Mouse (Mus musculus) liver (tissue): Measurements from ENCODE around the gene Man1b1.

ENCODE experiments used
- DNase-seq: peaks from one replicate; pipeline ENCODE4 v3.0.0-alpha.2; 2020; ENCODE audit warnings: mixed read lengths

The Man1b1 gene

DNA sequence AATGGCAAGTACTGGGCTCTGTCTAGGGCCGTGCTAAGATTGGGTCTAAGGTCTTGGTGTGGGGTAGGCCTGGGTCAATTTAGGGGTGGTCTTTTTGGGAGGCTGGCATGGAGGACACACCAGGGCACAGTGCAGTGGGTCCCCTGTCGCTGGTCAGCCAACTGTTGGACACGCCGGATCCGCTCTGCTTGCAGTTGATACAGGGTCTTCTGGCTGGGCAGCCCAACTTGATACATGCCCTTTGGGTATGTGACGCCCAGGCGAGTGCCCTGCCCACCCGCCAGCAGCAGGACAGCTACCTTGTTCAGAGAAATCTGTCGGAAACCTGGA lies 32.6 kb downstream of the Man1b1 start:
- no peak for DNase-seq

DNA sequence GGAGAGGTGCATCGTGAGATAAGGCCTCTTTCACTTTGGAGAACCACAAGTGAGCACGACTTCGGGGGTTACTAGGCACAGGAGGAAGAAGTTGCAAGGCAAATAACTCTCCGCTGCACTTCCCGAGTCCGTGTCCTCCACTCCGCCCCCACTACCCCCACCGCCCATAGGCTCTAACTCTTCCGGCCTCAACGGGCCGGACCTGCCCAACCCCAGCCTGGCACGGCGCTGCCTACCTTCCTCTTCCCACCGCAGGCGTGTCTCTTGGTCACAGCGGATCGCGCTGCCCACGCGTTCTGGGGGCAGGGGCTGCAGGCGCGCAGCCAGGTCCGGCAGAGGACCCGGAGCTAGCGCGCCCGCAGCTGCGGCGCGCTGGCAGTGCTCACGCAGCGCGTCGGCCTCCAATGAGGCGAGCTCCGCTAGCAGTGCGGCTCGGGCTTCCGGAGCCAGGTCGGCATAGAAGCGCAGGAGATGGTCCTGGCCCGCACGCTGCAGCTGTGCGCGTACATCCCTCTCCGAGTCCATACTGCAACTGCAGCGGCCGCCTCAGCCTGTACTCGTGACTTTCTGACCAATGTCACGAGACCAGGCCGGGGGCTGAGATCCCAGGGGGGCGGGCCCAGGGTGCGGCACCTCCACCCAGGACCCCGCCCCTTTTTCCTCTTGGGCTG lies 33.1 kb downstream of the Man1b1 start, which contains the start of gene Uap1l1:
TSS of gene Uap1l1 (minus strand) at position 592 of the 671 bp plus-strand sequence.
- peak; percentile 82 for DNase-seq

DNA sequence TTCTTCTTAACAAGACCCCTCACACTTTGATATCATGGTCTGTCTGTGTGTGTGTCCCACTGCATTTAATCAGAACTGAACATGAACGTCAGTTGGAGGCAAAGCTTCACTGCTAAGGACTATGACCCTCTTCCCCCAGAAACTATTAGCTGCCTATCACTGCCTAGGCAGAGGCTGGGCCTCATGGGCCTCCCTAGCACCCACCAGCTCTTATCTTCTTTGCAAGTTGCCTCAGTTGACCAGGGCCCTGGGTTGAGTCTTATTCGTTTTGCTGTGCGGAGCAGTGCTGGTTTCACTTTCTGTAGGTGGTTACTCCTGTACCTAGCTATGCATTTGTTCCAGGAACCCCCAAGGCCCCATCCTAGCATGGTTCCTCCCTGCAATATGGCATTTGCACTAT lies 37.9 kb downstream of the Man1b1 start:
- DNase-seq: peak; percentile 73

DNA sequence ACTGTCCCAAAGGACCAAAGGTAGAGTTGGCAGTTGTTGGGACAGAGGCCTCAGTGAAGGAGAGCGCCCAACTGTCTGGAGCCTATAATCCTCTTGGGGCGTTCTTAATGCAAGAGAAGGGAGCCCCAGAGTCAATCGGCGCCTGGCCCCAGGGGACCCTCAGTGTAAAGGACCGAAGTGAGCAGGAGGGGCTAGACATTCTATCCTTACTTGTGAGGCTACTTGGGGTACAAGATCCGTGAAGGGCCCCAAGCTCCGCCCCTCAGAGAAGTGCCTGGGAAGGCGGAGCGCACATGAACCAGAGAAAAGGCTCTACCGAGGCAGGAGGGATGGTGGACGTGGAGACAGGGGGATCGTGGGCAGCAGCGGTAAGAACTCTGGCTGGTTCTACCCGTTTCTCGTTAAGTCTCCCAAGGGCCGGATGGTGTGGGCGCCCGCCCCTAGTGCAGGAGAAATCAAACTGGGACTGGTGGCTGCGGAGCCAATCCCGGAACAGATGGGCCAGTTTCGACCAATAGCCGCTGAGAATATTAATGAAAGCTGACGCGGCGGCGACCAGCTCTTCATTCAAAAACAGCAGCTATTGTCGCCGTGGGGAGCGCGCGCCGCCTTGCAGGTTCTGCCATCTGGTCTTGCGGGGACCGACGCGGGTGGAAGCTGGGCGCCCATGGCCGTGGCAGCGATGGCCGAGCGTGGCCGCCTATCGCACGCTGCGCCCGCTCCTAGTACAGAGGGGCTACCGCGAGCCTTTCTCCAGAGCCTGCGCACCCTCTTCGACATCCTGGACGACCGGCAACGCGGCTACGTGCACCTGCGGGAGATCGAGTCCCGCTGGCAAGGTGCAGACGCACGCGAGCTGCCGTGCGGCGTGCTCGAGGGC lies 39.9 kb downstream of the Man1b1 start, which contains the start of gene Sapcd2:
TSS of gene Sapcd2 (plus strand) at position 558 of the 880 bp plus-strand sequence.
- DNase-seq: peak; percentile 92

DNA sequence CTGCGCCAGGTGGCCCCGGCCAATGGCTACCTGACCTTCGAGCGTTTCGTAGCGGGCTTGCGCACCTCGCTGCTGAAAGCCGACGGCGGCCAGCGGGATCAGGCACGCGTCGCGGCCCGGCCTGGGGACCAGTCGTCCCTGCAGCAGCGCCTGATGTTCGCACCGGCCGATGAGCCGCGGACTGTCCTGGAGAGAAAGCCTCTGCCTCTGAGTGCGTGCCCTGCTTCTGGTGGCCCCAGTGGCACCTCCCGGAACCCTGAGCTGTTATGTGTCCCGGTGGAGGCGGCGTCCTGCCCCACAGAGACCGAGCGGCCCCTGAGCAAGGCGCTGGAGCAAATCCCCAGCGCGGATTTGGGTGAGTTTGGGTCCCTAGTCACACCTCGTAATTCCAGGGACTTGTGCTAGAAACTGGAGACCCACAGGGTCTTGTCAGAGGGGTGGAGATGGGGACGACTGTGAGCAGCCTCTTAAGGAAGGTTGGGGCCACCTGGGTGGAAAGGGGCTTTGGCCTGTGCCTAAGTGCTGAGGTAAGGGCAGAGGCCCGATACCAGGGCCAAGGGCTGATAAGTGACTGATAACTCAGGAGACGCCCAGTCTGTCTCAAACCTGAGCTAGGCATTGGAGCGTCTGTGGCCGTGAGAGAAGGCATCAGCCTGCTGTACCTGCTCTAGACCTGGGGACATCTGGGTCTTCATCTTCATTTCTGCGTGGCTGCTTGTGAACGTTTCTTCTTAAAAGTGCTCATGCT lies 40.7 kb downstream of the Man1b1 start:
- peak; percentile 69 for DNase-seq

DNA sequence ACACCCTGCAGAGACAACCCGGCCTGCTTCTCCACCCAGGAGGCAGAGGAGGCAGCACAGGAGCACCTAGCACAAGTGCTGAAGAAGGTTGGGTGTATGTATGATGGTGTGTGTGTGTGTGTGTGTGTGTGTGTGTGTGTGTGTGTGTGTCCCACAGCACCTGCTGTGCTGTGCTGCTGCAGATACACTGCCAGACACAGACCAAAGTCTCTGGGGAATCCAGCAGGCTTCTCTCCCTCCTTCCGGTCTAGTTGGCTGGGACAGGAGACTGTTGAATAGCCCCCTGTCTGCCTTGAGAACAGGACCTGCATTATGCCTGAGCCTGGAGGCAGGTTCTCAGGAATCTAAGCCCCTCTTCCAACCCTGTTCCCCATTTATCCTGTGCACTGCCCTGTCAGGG lies 41.3 kb downstream of the Man1b1 start:
- no peak for DNase-seq

DNA sequence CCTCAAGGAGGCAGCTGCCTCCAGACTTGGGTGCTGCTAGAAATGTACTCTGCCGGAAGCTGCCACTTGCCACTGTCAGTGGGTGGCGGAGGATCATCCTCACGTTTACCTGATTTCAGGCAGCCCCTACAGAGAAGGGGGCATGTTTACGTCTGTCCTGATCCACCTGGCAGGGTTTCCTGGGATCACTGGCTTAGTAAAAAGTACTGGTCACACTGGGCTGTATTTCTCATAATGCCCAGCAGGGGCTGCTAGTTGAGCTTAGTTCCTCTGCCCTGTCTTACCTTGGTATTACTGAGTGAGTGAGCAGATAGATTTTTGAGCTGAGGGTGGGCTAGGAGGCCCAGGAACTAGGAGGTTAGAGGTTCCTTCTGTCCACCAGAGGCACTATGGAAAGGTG lies 44.5 kb downstream of the Man1b1 start:
- DNase-seq: peak; percentile 46

DNA sequence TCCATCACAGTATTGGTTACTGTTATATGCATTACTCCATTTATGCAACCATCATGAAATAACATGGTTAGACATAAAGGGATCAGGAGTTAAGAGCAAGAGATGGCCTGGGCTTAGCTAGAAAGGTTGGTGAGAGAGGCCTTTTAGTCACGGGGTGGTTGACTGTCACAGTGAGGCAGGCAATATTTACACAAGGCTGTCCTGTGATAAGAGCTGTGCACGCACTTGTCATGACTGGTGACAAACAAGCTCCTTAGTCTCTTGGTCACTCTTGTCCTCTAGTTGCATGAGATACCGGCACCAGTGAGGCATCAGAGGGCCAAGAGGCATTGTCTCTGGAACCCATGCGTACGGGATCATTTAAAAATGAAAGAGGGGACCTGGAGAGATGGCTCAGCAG lies 52.4 kb downstream of the Man1b1 start:
- no peak for DNase-seq

DNA sequence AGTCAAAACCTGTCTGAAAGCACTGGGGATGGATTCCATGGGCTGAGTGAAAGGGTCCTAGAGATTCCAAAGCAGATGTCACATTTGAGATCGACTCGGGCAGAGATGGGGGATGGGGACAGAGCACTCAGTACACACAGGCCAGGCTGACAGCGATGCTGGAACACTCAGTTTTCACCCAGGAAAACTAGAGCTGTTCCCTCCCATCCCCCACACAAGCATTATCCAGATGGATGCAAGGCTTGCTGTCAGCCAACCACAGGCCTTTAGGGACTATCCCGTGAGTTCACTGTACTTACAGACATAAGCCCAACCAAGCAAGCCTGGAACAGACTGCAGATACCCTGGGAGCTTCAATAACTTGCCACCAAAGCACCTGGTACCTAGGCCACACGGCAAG lies 59.1 kb downstream of the Man1b1 start:
- DNase-seq: no peak

DNA sequence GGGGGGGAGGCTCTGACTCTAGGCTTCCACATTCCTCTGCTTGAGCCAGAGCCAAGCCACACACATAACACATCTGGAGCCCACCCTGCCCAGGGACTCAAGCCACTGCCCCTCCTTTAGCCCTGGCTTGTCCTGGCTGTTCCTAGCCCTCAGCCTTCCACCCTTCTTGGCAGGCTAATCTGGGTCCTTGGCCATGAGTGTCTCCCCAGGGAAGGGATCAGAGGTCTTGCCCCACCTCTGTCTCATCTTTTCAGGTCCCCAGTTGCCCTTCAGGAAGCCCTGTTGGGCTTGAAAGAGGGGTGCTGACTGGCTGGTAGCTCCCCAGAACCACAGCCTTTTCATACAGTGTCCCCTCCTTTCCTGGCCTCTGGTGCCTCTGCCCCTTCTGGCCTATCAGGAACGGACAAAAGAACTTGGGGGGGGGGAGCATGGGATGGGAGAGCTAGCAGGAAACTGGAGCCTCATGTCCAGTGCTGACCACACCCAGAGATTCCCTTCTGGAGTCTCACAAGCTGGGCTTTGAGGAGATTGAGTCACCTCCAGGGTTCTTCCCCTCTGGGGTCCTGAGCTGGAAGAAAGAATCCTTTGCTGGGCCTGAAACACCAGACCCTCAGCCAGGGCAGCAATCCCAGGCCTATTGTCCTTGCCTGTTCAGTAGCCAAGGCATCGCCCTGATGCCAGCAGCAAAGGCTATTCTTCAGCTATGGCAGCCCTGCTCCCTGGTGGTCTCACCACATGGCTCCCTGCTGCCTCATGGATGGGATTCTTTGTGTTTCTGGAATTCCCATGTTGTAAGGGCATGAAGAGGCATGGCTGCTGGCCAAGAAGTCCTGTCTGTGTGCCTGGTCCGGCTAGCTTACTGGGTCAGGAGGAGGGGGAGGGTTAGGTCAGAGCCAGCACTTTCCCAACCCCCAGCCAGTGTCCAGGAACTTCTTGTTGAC lies 62.4 kb downstream of the Man1b1 start:
- no peak for DNase-seq

DNA sequence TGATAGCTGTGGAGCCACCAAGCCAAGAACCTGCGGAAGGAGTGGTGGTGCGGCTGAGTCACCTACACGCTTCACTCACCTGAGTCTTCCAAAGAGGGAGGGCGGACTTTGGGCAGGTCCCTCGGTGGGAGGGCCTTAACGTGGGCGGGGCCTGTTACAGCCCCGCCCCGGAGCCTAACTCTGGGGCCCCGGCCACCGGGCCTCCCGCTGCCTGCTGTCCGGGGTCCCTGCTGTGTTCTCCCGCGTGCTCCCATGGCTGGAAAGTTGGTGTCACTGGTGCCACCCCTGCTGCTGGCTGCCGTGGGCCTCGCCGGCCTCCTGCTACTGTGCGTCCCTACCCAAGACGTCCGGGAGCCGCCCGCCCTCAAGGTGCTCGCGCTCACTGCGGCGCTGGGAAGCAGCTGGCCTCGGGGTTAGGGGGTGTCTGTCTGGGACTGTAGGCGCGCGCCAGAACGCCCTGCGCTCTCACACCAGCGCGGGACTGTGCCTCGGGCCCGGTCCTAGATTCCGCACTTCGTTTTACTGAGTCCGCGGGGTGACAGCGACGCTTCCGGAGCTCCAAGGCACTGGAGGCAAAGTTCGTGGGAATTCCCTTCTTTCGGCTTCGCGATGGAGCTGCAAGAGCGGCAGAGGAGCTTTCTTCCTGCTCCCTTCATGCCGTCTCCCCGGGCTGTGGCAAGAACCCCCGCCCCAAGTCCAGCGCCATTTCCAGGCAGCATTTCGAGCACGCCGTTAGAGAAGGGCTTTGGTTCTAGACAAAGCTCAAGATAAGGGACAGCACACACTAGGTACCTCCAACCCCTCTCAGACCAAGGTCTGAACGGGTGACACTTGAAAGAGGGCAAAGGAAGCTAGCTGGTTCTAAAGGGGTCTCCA lies 63.8 kb downstream of the Man1b1 start, which contains the start of gene Entpd2:
TSS of gene Entpd2 (plus strand) at position 154 of the 876 bp plus-strand sequence.
- DNase-seq: peak; percentile 47

DNA sequence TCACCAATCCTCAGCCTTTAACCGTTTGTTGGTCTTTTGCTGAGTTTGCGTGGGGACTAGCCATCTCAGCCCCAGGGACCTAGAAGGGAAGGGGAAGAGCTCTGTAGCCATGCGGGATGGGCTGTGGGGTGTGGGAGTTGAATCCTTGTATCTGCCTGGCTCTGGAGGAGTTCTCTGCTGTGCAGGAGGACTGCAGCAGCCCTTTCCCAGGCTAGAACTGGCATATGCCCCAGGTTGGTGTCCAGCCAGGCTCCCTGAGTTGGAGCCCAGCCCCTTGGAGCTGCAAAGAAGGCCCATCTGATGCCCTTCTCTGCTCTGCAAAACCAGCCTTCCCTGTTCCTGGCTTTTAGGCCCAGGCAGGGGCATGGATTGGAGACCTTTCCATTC lies 64.5 kb downstream of the Man1b1 start:
- DNase-seq: no peak

DNA sequence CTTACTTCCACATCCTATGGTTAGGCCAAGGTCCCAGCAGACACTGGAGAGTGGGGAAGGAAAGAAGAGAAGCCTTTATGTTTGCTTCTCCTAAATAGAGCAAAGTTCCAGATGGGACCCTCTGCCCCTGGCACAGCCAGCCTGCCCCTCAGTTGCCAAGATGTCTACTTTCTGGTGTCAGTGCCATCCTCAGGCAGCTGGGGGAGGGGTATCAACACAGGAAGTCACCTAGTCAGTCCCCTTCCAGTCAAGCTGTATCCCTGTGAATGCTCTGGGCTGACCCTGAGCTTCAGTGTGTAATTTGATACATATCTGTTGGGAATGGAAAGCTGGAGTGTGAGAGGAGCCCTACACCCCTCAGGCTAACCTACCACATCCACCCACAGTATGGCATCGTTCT lies 64.9 kb downstream of the Man1b1 start:
- DNase-seq: no peak

DNA sequence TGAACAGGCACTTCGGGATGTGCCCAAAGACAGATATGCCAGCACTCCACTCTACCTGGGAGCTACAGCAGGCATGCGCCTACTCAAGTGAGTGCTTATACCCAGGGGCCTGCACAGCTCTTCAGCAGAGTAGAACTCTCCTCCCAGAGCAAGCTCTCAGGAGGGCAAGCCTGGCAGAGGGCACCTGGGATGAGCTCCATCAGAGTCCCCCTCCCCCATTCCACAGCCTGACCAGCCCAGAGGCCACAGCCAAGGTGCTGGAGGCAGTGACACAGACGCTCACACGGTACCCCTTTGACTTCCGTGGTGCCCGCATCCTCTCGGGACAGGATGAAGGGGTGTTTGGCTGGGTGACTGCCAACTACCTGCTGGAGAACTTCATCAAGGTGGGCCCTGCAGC lies 65.9 kb downstream of the Man1b1 start:
- DNase-seq: no peak

DNA sequence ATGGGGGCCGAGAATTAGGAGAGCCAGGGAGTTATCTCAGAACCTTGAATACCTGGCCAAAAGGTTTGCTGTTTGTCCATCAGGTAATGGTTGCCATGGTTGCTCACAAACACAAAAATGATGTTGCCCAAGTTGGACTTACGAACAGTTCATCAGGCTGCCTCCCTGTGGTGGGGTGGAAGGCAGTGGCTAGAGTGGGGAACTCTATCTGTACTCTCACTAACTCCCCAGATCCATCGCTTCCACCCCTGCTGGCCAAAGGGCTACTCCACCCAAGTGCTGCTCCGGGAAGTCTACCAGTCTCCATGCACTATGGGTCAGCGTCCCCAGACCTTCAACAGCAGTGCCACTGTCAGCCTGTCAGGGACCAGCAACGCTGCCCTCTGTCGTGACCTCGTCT lies 66.9 kb downstream of the Man1b1 start, which contains the start of gene Npdc1:
TSS of gene Npdc1 (plus strand) at position 301 of the 400 bp plus-strand sequence.
- DNase-seq: no peak

DNA sequence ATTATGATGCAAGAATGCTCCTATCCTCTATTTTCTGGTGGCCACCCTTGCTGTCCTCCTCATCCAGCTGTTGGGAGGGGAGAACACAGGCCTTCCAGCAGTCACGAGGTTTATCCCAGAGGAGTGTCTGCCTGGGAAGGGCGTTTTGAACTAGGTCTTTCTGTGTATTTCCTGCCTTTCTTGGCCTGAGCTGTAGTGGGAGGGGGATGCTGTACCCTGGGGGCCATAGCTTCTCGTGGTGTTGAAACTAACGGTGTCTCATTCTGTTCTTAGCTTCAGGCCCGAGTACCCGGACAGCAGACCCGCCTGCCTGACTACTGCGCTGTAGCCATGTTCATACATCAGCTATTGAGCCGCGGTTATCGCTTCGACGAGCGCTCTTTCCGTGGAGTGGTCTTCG lies 68.2 kb downstream of the Man1b1 start:
- no peak for DNase-seq

DNA sequence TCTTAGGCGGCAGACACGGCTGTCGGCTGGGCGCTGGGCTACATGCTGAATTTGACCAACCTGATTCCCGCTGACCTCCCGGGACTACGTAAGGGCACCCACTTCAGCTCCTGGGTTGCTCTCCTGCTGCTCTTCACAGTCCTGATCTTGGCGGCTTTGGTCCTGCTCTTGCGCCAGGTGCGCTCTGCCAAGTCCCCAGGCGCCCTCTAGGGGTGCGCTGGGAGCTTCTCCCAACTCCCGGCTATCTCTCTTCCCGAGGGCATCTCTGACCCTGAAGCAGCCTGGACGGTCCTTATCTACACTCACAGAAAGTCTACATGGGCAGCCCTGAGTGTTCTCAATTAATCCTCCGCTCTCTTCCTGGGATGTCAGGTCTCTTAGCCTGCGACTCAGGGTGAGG lies 68.6 kb downstream of the Man1b1 start:
- peak; percentile 59 for DNase-seq
